ENCODE assay signal across 8 mouse cellular contexts in the genomic region with DNA sequence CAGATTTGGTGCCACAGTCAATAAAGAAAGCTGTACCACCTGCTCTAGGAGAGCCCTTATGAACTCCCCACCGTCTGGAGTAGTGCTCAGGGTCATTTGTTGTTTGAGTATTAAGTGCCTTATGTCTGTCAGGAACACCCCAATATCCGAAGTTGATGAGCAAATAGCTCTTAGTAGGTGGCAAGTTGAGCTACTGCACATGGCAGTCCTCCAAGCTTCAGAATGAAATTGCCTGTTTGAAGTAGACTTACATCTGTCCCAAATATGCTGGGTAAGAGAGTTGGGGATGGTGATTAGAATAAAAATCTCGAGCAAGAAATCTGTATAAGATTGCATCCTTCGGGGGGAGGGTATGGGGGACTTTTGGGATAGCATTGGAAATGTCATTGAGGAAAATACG. TPM values are rescaled to one million over a fixed set of nuclear protein-coding genes. Genes with fewer than 3 reads are reported as not detected.
DNase-seq lines count a peak whose midpoint lies in the region; ATAC-seq lines count a peak whose summit lies in the region.

No protein-coding gene starts in this region.

- H3K27ac ChIP-seq in hindbrain, embryonic 11.5 days (ENCODE audit: low read depth, low read length): no peak overlapping the region
- peak overlapping the region; percentile 86 for H3K27ac ChIP-seq in midbrain, embryonic 15.5 days

- peaks cover 4% of the 10 kb centered on the region; the same call in 1 of the 2 replicates for H3K4me1 ChIP-seq in hindbrain, embryonic 11.5 days (replicated peaks; ENCODE audit: control insufficient read depth, insufficient read depth, low read length)
- peaks cover 21% of the 10 kb centered on the region for H3K4me1 ChIP-seq in midbrain, embryonic 15.5 days

- no peak overlapping the region for H3K9ac ChIP-seq in hindbrain, embryonic 11.5 days (ENCODE audit: low read depth, low read length)
- H3K9ac ChIP-seq in midbrain, embryonic 15.5 days: peak overlapping the region; percentile 41; the same call in 1 of the 2 replicates

- no peaks in the 10 kb centered on the region for H3K9me3 ChIP-seq in hindbrain, embryonic 11.5 days (ENCODE audit: control insufficient read depth, low read length)
- no peaks in the 10 kb centered on the region for H3K9me3 ChIP-seq in midbrain, embryonic 15.5 days

- no peaks in the 10 kb centered on the region for H3K27me3 ChIP-seq in hindbrain, embryonic 11.5 days (ENCODE audit: control insufficient read depth, insufficient read depth, low read length)
- no peaks in the 10 kb centered on the region for H3K27me3 ChIP-seq in midbrain, embryonic 15.5 days (replicated peaks)

- peak; percentile 49 for DNase-seq in layer of hippocampus, adult 9-11 months
- no peak for DNase-seq in layer of hippocampus, postnatal 36 days
- peak; percentile 27 to 60 for DNase-seq in cerebellum, postnatal 10 days
- no peak for DNase-seq in hindbrain, embryonic 11.5 days (ENCODE audit: low spot score)
- no peak for DNase-seq in urinary bladder, postnatal 10 days (ENCODE audit: low spot score)
- no peak for DNase-seq in thymus, postnatal 25 days
- no peak for DNase-seq in c-Kit-positive CD71-positive TER-119-positive erythroid progenitor cells, embryonic 14.5 days (ENCODE audit: low spot score)

- WGBS in hindbrain, embryonic 11.5 days: 21% methylated on average over 5 of the region's 5 CpGs
- WGBS in midbrain, embryonic 15.5 days: 18% methylated on average over 5 of the region's 5 CpGs

- 0 out of 2 replicates have a peak overlapping the region, but pooled peaks have one; percentile 17 for H3K4me2 ChIP-seq in hindbrain, embryonic 11.5 days (replicated peaks; ENCODE audit: low read depth, low read length)
- H3K4me2 ChIP-seq in midbrain, embryonic 15.5 days: peak overlapping the region; percentile 61

- no peak overlapping the region for H3K4me3 ChIP-seq in hindbrain, embryonic 11.5 days (ENCODE audit: low read depth, low read length)
- peak overlapping the region; percentile 44 for H3K4me3 ChIP-seq in midbrain, embryonic 15.5 days

- peak; percentile 6; the same call in 1 of the 2 replicates for ATAC-seq in hindbrain, embryonic 11.5 days (ENCODE audit: low FRiP score)
- ATAC-seq in midbrain, embryonic 15.5 days (replicated peaks): no peak

- H3K36me3 ChIP-seq in hindbrain, embryonic 11.5 days (ENCODE audit: control insufficient read depth, insufficient read depth, low read length): peaks cover 7% of the 10 kb centered on the region
- H3K36me3 ChIP-seq in midbrain, embryonic 15.5 days (replicated peaks): peaks cover 19% of the 10 kb centered on the region

RNA-seq across cellular contexts. Expression of a gene that starts 24.4 kb away (rescaled TPM):
- 10 to 100 TPM; 27.1 to 27.7 TPM for total RNA-seq in layer of hippocampus, postnatal 36 days (2021)
- 58.6 and 62.5 TPM in 2 replicates for polyA plus RNA-seq in hindbrain, embryonic 11.5 days (2014; fragmentation: Nextera tagmentation; extraction: Ambion mirVana)
- polyA plus RNA-seq in midbrain, embryonic 15.5 days (2015; fragmentation: Nextera tagmentation; extraction: Ambion mirVana): 48.2 and 51.3 TPM in 2 replicates

RNA-seq across cellular contexts. Expression of a gene that starts 31.9 kb away (rescaled TPM):
- 10 to 100 TPM; 54.5 to 56.6 TPM for total RNA-seq in layer of hippocampus, postnatal 36 days (2021)
- 160 and 161 TPM in 2 replicates for polyA plus RNA-seq in hindbrain, embryonic 11.5 days (2014; fragmentation: Nextera tagmentation; extraction: Ambion mirVana)
- 137 and 152 TPM in 2 replicates for polyA plus RNA-seq in midbrain, embryonic 15.5 days (2015; fragmentation: Nextera tagmentation; extraction: Ambion mirVana)

Comparison
In these comparisons a context has a peak if more than half of its experiments do, and no peak if none do; other contexts are left out.
1. DNase-seq: peak in layer of hippocampus, adult 9-11 months (single experiment) and cerebellum, postnatal 10 days (2 of 2); none in layer of hippocampus, postnatal 36 days (0 of 2), hindbrain, embryonic 11.5 days (single experiment), urinary bladder, postnatal 10 days (single experiment), thymus, postnatal 25 days (single experiment) and c-Kit-positive CD71-positive TER-119-positive erythroid progenitor cells, embryonic 14.5 days (single experiment).